Mouse (Mus musculus) spleen, adult 2 months (tissue): ENCODE measurements around the gene Cdkl3.

Experiments used
- CTCF ChIP-seq: fragments of 200-500 bp; IDR thresholded peaks from 2 replicates; pipeline ENCODE4 v1.5.1; 2011; ENCODE audit warnings: mild to moderate bottlenecking, inconsistent platforms; ENCODE audit not compliant: insufficient read depth, insufficient read length, insufficient replicate concordance; ENCODE audit errors: extremely low read depth
- POLR2A ChIP-seq: fragments of 200-500 bp; IDR thresholded peaks from 2 replicates; pipeline ENCODE4 v1.6.1; 2011; ENCODE audit warnings: low read depth, low read length, inconsistent platforms

DNA sequence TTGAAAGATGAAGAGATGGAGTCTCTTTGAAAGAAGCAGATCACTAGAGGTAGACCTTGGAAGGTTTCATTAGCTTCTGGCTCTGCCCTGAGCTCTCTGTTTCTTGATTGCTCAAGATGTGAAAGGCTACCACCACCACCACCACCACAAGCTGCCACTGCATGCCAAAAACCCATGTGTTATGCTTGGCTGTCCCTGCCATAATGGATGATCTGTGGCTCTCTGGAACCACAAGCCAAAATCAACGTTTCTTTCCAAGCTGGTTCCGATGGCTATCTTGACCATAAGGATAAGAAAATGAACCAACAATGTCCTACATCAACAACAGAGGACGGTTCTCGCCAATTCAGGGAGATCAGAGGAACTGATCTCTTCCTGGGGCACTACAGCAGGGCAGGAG is 44.0 kb upstream of the Cdkl3 start:
- TF ChIP-seq POLR2A (no peak), CTCF (no peak)
